Mouse (Mus musculus): ENCODE measurements at regions not wholly inside any gene's neighbourhood (a gene's known extent, or its start where the extent isn't known, plus 50 kb on each side); places are given as distances from the start of the nearest gene placed in this dataset.

DNA sequence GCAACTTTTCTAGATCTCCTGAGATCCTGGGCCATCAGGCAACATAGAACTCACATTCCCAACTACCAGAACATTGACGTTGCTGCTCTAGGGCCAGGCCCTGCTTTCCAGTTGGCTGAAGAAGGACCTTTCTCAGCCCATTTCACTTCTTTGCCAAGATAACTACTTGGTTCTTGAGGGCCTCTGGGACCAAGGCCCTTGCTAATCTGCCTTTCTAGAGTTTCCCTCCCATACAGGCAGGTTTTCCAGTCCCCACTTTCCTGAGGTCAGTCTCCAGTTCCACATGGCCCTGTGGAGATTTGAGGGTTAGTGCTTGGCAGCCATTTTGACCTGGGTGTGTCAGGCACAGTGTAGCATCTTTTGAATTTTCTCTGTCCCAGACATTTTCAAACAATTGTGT is 223.9 kb upstream of the Klhl29 start:
- Histone ChIP-seq H3K27ac (no peak overlapping the region), H3K4me3 (no peak overlapping the region)
- intact Hi-C loops (cut with DNase I): no loop called here
- no peak for TF ChIP-seq CTCF (IDR thresholded peaks at IDR 0.05)
- no peak for DNase-seq (ENCODE audit: extremely low spot score in 1 of 2, low spot score in 2 of 2)

GRCm38 (mm10) chr12:5598961-5599360 is 223.5 kb upstream of the Klhl29 start:
- H3K4me3 ChIP-seq: no peak overlapping the region
- TF ChIP-seq CTCF (IDR thresholded peaks at IDR 0.05): no peak
- no peak for DNase-seq (ENCODE audit: extremely low spot score in 1 of 2, low spot score in 2 of 2)
- no peak overlapping the region for H3K27ac ChIP-seq
- intact Hi-C loops (cut with DNase I): no loop called here

GRCm38 (mm10) chr12:5572831-5573230 is 197.3 kb upstream of the Klhl29 start:
- no peak overlapping the region for H3K27ac ChIP-seq
- intact Hi-C loops (cut with DNase I): no loop called here
- peak; percentile 28 to 38 for DNase-seq (ENCODE audit: extremely low spot score in 1 of 2, low spot score in 2 of 2)
- no peak for TF ChIP-seq CTCF (IDR thresholded peaks at IDR 0.05)
- H3K4me3 ChIP-seq: no peak overlapping the region

DNA sequence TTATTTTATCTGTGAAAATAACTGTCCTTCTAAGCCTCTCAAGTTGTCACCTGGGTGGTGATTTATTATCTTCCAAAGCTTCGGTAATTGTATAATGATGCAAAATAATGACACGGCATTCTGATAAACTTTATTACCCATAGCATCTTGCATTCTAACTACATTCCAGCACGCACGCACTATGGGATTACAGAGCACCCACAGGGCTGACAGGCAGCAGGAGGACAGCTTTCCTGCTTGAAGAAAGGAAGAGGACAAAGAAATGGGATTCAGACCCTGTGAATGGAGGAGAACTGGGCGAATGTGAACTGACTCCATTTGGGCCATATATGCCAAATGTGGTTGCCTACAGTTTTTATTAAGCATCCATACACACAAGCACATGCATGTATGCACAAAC is 193.5 kb upstream of the Klhl29 start:
- intact Hi-C loops (cut with DNase I): no loop called here
- H3K4me3 ChIP-seq: no peak overlapping the region
- H3K27ac ChIP-seq: no peak overlapping the region
- no peak for TF ChIP-seq CTCF (IDR thresholded peaks at IDR 0.05)
- no peak for DNase-seq (ENCODE audit: extremely low spot score in 1 of 2, low spot score in 2 of 2)

DNA sequence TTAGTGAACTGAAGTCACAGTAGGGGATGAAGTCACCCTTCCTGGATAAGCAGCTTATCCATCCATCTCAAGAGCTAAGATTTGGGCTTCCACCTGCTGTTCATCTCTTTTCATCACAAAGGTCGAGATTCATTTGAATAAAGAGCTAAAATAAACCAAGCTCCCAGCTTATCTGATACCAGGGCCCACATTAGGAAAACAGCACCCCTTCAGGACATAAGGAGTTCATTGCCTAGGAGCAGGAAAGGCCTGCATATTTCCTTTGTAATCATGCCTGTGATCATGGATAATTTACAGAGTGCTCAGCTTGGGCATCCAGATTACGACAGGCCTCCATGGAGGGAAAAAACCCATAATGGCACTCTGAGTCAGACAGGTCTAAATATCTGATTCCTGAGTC is 190.7 kb upstream of the Klhl29 start:
- no peak; the same call in 1 of the 2 replicates for TF ChIP-seq CTCF (IDR thresholded peaks at IDR 0.05)
- no peak overlapping the region for H3K27ac ChIP-seq
- H3K4me3 ChIP-seq: no peak overlapping the region
- DNase-seq (ENCODE audit: extremely low spot score in 1 of 2, low spot score in 2 of 2): no peak
- intact Hi-C loops (cut with DNase I): no loop called here

DNA sequence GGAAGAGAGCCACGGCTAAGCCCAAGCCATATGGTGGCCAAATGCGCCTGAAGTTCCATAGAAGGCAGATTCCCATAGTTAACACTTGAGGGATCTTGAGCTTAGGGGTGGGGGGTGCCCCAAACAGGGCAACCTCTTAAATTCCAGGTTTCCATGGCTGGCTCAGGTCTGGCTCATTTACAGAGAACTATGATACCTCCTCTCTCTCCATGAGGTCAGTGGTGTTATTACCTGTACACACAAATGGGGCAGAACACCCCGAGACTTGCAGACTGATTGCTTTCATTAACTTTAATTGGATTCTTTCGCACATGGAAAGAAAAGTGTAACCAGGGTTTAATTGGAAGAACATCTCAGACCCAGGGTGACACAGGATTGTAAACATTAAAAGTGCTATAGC is 177.1 kb upstream of the Klhl29 start:
- intact Hi-C loops (cut with DNase I): no loop called here
- no peak for DNase-seq (ENCODE audit: extremely low spot score in 1 of 2, low spot score in 2 of 2)
- Histone ChIP-seq H3K27ac (no peak overlapping the region), H3K4me3 (no peak overlapping the region)
- TF ChIP-seq CTCF (IDR thresholded peaks at IDR 0.05): no peak

DNA sequence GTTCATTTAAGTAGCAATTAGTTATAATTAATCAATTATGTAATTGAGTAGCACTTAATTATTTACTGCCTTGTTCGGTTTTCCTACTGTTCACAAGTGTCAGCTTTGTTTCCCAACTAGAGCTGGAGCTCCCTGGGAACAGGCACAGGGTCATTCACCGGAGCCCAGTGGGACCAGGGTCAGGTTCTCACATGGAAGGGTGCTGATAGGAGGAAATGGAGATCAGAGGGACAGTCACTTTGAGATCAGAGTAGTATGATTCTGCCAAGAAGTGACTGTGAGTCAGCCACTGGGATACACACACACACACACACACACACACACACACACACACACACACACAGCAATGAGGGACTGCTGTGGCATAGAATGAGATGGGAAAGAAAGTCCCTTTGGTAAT is 176.4 kb upstream of the Klhl29 start:
- no peak for TF ChIP-seq CTCF (IDR thresholded peaks at IDR 0.05)
- Histone ChIP-seq H3K4me3 (no peak overlapping the region), H3K27ac (no peak overlapping the region)
- intact Hi-C loops (cut with DNase I): no loop called here
- DNase-seq (ENCODE audit: extremely low spot score in 1 of 2, low spot score in 2 of 2): no peak

DNA sequence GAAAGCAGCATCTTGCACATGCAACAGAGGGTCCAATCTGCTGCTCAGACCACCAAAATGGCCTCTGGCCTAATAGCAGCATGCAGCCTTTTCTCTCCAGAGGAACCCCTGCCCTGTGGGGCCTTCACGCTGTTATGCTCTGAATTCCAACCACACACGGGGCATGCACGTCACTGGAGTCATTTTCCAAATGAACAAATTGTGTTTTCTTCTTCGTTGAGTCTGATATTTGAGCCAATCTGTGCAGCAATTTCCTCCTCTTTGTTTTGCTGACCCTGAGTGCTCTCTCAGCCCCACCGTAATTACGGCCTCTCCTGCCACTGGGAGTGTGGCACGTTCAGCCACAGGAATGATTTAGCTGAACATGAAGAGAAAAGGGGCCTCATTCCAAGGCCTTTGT is 174.3 kb upstream of the Klhl29 start:
- H3K27ac ChIP-seq: no peak overlapping the region

DNA sequence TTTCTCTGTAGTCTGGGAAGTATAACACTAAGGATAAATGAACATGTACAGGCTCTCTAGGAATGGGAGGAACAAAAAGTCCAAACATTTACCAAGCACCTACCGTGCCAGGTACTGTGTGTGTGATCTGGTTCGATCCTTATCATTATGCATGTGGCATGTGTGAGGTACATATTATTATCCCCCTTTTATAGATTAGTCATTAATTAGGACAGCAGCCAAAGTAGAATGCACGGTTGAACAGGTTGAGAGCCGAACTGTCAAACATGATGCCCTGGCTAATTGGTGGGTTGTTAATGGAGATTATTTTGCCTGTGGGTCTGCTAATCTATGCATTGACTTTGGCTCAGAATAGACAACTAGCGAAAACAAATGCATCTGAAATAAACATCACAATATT is 172.2 kb upstream of the Klhl29 start:
- TF ChIP-seq CTCF (IDR thresholded peaks at IDR 0.05): no peak
- no peak overlapping the region for H3K27ac ChIP-seq
- no peak for DNase-seq (ENCODE audit: extremely low spot score in 1 of 2, low spot score in 2 of 2)
- H3K4me3 ChIP-seq: no peak overlapping the region
- intact Hi-C loops (cut with DNase I): no loop called here

More for the DNA sequence above, 174.3 kb upstream of the Klhl29 start:
- H3K4me3 ChIP-seq: no peak overlapping the region
- no peak for DNase-seq (ENCODE audit: extremely low spot score in 1 of 2, low spot score in 2 of 2)
- intact Hi-C loops (cut with DNase I): no loop called here
- no peak for TF ChIP-seq CTCF (IDR thresholded peaks at IDR 0.05)

- intact Hi-C loops (cut with DNase I): no loop called here
- Histone ChIP-seq H3K4me3 (no peak overlapping the region), H3K27ac (no peak overlapping the region)
- DNase-seq (ENCODE audit: extremely low spot score in 1 of 2, low spot score in 2 of 2): no peak
- no peak for TF ChIP-seq CTCF (IDR thresholded peaks at IDR 0.05)
These were observed 167.2 kb upstream of the Klhl29 start for GRCm38 (mm10) chr12:5542701-5543100.

DNA sequence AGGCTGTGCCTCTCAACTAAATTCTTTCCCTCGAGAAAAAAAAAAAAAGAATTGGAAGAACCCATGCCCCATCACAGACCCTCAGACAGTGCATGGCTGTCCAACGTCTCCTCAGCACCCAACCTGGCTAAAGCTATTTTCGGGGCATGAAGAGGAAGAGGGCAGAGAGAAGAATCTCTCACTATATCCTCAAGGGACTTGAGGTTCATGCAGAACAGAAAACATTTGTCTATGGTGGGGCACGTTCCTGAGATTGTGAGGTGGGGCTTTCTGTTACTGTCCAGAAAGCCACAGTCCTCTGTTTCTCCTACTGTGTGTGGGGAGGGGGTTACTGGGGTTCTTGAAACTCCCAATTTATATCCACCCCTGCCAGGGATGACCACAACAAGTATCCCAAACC is 120.8 kb upstream of the Klhl29 start:
- no peak for TF ChIP-seq CTCF (IDR thresholded peaks at IDR 0.05)
- intact Hi-C loops (cut with DNase I): no loop called here
- H3K4me3 ChIP-seq: no peak overlapping the region
- H3K27ac ChIP-seq: no peak overlapping the region
- no peak for DNase-seq (ENCODE audit: extremely low spot score in 1 of 2, low spot score in 2 of 2)

- Histone ChIP-seq H3K27ac (no peak overlapping the region), H3K4me3 (no peak overlapping the region)
- intact Hi-C loops (cut with DNase I): no loop called here
- TF ChIP-seq CTCF (IDR thresholded peaks at IDR 0.05): no peak
- DNase-seq (ENCODE audit: extremely low spot score in 1 of 2, low spot score in 2 of 2): no peak
These were observed 119.4 kb upstream of the Klhl29 start for GRCm38 (mm10) chr12:5494657-5495512.

DNA sequence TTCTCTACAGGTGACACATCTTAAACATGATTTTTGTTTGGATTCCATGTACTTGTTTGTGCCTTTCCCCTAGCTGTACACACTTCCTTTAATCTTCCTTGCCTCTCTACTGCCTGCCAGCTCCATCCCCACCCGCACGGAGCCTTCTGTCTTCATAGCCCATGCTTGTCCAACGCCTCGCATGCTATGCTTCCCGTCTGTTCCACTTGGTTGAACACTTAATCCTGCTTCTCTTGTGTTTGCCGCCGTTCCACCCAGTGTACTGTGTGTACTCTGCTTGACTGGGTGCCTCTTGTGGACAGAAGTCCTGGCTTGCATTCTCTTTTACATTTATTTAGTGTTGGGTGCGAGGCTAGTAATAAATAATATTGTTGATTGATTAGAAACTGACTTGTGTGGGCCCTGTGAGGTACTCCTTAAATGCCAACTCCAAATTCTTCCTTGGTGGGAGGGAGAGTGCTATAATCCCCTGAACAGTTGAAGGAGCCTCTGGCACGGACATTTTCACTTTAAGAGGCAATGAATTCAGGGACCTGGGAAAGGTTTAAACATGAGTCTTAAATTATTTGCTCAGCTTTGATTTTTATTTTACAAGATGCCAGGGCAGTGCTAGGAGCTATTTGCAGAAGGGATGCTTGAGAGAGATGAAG is 88.9 kb upstream of the Klhl29 start:
- Histone ChIP-seq H3K4me3 (no peak overlapping the region), H3K27ac (no peak overlapping the region)
- TF ChIP-seq CTCF (IDR thresholded peaks at IDR 0.05): no peak
- intact Hi-C loops (cut with DNase I): no loop called here
- DNase-seq (ENCODE audit: extremely low spot score in 1 of 2, low spot score in 2 of 2): no peak
